Mouse (Mus musculus) CD4-positive helper T cell, adult 2 months (primary cell): ENCODE results near the gene Fam20a.
A peak's percentile ranks its signal among the peaks of the same experiment; 100 is the strongest.

ENCODE experiments used
- DNase-seq: peaks from one replicate; pipeline ENCODE4 v3.0.0-alpha.2; 2012; ENCODE audit warnings: low read depth, missing footprints, low spot score

Gene Fam20a

GRCm38 (mm10) chr11:109654581-109654980 lies 67.5 kb downstream of the Fam20a start:
- no peak for DNase-seq

- DNase-seq, result peak; percentile 28
Measured at GRCm38 (mm10) chr11:109653201-109653600, 68.9 kb downstream of the Fam20a start.

GRCm38 (mm10) chr11:109652505-109652904 lies 69.6 kb downstream of the Fam20a start:
- DNase-seq, result no peak

- peak; percentile 49 for DNase-seq
Measured at GRCm38 (mm10) chr11:109651566-109652024, 70.5 kb downstream of the Fam20a start.

- peak; percentile 94 for DNase-seq
Measured at GRCm38 (mm10) chr11:109650788-109651565, 71.1 kb downstream of the Fam20a start.

- peak; percentile 83 for DNase-seq
Measured at GRCm38 (mm10) chr11:109649975-109650701, 71.9 kb downstream of the Fam20a start.

GRCm38 (mm10) chr11:109649206-109649605 lies 72.9 kb downstream of the Fam20a start, which contains the start of gene Prkar1a:
Gene Prkar1a (plus strand): TSS chr11:109649405.
- no peak for DNase-seq

- peak; percentile 35 for DNase-seq
Measured at GRCm38 (mm10) chr11:109648510-109648909, 73.6 kb downstream of the Fam20a start.

- DNase-seq, result no peak
Measured at GRCm38 (mm10) chr11:109641498-109642222, 80.4 kb downstream of the Fam20a start.

- DNase-seq, result no peak
Measured at GRCm38 (mm10) chr11:109635871-109636395, 86.1 kb downstream of the Fam20a start.

- no peak for DNase-seq
Measured at GRCm38 (mm10) chr11:109634928-109635327, 87.2 kb downstream of the Fam20a start.

- no peak for DNase-seq
Measured at GRCm38 (mm10) chr11:109629021-109629521, 93.0 kb downstream of the Fam20a start.

GRCm38 (mm10) chr11:109628099-109628498 lies 94.0 kb downstream of the Fam20a start:
- no peak for DNase-seq

- peak; percentile 31 for DNase-seq
Measured at GRCm38 (mm10) chr11:109627648-109628047, 94.4 kb downstream of the Fam20a start.

- no peak for DNase-seq
Measured at GRCm38 (mm10) chr11:109623238-109623637, 98.8 kb downstream of the Fam20a start.

GRCm38 (mm10) chr11:109622518-109623037 lies 99.5 kb downstream of the Fam20a start:
- no peak for DNase-seq

- DNase-seq, result peak; percentile 68
Measured at GRCm38 (mm10) chr11:109621183-109621582, 100.9 kb downstream of the Fam20a start.

GRCm38 (mm10) chr11:109620356-109620755 lies 101.7 kb downstream of the Fam20a start:
- DNase-seq, result no peak
